Mouse (Mus musculus): ENCODE measurements at regions not wholly inside any gene's neighbourhood (a gene's known extent, or its start where the extent isn't known, plus 50 kb on each side); places are given as distances from the start of the nearest gene placed in this dataset.

DNA sequence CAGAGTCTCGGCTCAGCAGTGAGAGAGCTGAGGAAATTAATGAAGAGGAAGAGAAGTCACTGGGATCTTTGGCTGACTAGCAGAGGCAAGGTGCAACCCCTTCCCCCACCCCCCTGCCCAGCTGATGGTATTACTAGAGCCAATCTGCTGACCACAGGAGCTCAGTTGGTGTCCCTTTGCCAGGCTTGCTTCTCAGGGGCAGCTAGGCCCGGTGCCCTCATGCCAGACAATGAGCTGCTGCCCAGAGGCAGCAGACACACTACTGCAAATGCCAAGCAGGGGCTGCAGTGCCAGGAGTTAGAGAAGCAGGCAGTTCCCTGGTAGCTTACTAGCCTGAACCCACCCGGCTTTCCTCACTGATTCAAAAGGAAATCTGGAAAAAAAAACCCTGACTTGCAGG, 59.1 kb upstream of the St8sia2 start:
- H3K4me1 ChIP-seq (replicated peaks; ENCODE audit: control insufficient read depth, insufficient read depth, low read length) = no peaks in the 10 kb centered on the region
- DNase-seq (ENCODE audit: low spot score) (no peak), ATAC-seq (ENCODE audit: low FRiP score) (no peak)
- no peak overlapping the region for H3K4me2 ChIP-seq (replicated peaks; ENCODE audit: low read depth, low read length)
- no peak overlapping the region for H3K9ac ChIP-seq (ENCODE audit: low read depth, low read length)
- WGBS = 51% methylated on average over 3 of the region's 3 CpGs
- H3K27me3 ChIP-seq (ENCODE audit: control insufficient read depth, insufficient read depth, low read length) = no peaks in the 10 kb centered on the region
- H3K36me3 ChIP-seq (ENCODE audit: control insufficient read depth, insufficient read depth, low read length) = no peaks in the 10 kb centered on the region
- H3K9me3 ChIP-seq (ENCODE audit: control insufficient read depth, low read length) = no peaks in the 10 kb centered on the region
- no peak overlapping the region for H3K4me3 ChIP-seq (ENCODE audit: low read depth, low read length)
- no peak overlapping the region for H3K27ac ChIP-seq (ENCODE audit: low read depth, low read length)

DNA sequence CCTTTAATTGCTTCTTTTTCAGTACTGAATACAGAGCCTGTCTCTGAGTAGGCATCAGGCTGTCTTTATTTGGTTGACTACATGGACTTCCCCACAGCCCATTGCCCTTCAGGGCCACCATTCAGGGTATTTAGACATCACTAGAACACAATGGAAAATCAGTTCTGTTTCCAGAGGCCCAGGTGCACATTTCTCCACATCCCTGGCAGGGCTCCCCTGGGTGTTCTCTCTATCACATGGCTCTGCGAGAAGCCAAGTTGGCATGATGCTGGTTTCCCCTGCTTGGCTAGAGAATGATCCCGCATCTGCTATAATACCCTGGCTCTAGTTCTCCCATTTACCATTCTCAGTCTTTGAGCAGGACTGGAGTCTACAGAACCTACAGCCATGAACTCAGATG, 57.3 kb upstream of the St8sia2 start:
- Histone ChIP-seq H3K9ac (ENCODE audit: low read depth, low read length) (no peak overlapping the region), H3K4me1 (replicated peaks; ENCODE audit: control insufficient read depth, insufficient read depth, low read length) (no peaks in the 10 kb centered on the region), H3K27me3 (ENCODE audit: control insufficient read depth, insufficient read depth, low read length) (no peaks in the 10 kb centered on the region), H3K4me2 (replicated peaks; ENCODE audit: low read depth, low read length) (no peak overlapping the region), H3K9me3 (ENCODE audit: control insufficient read depth, low read length) (no peaks in the 10 kb centered on the region), H3K4me3 (ENCODE audit: low read depth, low read length) (no peak overlapping the region), H3K36me3 (ENCODE audit: control insufficient read depth, insufficient read depth, low read length) (no peaks in the 10 kb centered on the region), H3K27ac (ENCODE audit: low read depth, low read length) (no peak overlapping the region)
- ATAC-seq (ENCODE audit: low FRiP score) (no peak), DNase-seq (ENCODE audit: low spot score) (no peak)
- WGBS = 87% methylated on average over 2 of the region's 2 CpGs

DNA sequence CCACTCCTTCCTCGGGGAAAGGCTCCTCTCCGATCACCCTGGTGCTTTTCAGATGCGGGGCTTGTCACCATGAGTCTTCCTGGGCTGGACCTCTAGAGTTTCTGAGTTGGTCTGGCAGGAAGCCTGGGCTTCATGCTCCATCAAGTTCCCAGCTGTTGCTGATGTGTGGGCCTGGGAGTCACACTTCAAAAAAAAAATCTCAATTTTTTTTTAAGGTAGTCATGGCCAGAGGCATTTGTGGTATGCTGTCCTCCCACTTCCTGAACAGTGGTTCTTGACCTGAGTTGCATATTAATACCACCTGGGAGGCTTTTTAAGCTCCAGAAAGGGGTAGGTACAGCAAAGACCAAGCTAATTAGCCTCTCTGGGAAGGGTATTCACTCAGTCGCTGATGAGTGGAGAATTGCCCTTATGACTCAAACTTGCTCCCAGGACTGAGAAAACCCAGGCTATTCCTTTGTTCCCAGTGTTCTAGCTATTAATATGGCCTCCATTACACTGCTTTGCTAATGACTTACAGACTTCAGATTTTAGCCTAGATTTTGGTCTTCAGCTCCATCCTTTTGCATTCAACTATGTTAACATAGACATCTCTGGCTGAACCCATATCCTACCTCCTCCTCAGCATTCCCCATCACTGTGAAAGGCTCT, 52.1 kb upstream of the St8sia2 start:
- ATAC-seq (ENCODE audit: low FRiP score) = no peak
- no peak for DNase-seq (ENCODE audit: low spot score)
- H3K36me3 ChIP-seq (ENCODE audit: control insufficient read depth, insufficient read depth, low read length) = no peaks in the 10 kb centered on the region
- no peaks in the 10 kb centered on the region for H3K27me3 ChIP-seq (ENCODE audit: control insufficient read depth, insufficient read depth, low read length)
- H3K4me3 ChIP-seq (ENCODE audit: low read depth, low read length) = no peak overlapping the region
- H3K9ac ChIP-seq (ENCODE audit: low read depth, low read length) = no peak overlapping the region
- H3K27ac ChIP-seq (ENCODE audit: low read depth, low read length) = no peak overlapping the region
- H3K4me2 ChIP-seq (replicated peaks; ENCODE audit: low read depth, low read length) = no peak overlapping the region
- H3K9me3 ChIP-seq (ENCODE audit: control insufficient read depth, low read length) = no peaks in the 10 kb centered on the region
- H3K4me1 ChIP-seq (replicated peaks; ENCODE audit: control insufficient read depth, insufficient read depth, low read length) = no peaks in the 10 kb centered on the region
- WGBS = 61% methylated on average over 4 of the region's 4 CpGs
